Mouse (Mus musculus) MEL (cell line): Measurements from ENCODE around the gene Akt1s1. TPM values are rescaled to one million over a fixed set of nuclear protein-coding genes. Genes with fewer than 3 reads are reported as not detected.

ENCODE experiments used
- DNase-seq: peaks from one replicate; pipeline ENCODE4 v3.0.0; 2011; ENCODE audit warnings: low read depth, low spot score
- H3K27ac ChIP-seq: 2 replicates; pipeline ENCODE4 v1.5.1; 2012; ENCODE audit warnings: low read depth, mild to moderate bottlenecking, control low read depth, low read length, moderate library complexity; ENCODE audit not compliant: control insufficient read depth
- H3K27me3 ChIP-seq, 2 experiments: fragments of 150-350 bp in 1 of 2; sonication (generic) in 1 of 2; 2 replicates each; pipeline ENCODE4 v1.6.1; 2012; ENCODE audit warnings: low read length in 2 of 2, mild to moderate bottlenecking in 2 of 2, improper control_type of control experiment in 1 of 2, moderate library complexity in 1 of 2; ENCODE audit not compliant: insufficient read depth in 2 of 2, control insufficient read depth in 1 of 2
- H3K36me3 ChIP-seq, 2 experiments: 2 replicates each; pipeline ENCODE4 v1.6.1; 2012 to 2014; ENCODE audit warnings: low read length in 2 of 2, improper control_type of control experiment in 1 of 2, inconsistent platforms in 1 of 2, mild to moderate bottlenecking in 1 of 2; ENCODE audit not compliant: insufficient read depth in 2 of 2, control insufficient read depth in 1 of 2
- H3K4me1 ChIP-seq, 2 experiments: fragments of 150-350 bp in 1 of 2; sonication (generic) in 1 of 2; 2 replicates each; pipeline ENCODE4 v1.6.1; 2012; ENCODE audit warnings: low read length in 2 of 2, improper control_type of control experiment in 1 of 2, mild to moderate bottlenecking in 1 of 2; ENCODE audit not compliant: insufficient read depth in 2 of 2, control insufficient read depth in 1 of 2
- H3K4me3 ChIP-seq, 2 experiments: fragments of 150-350 bp in 1 of 2; sonication (generic) in 1 of 2; 2 replicates each; pipeline ENCODE4 v1.5.1; 2012; ENCODE audit warnings: low read depth in 2 of 2, low read length in 2 of 2, mild to moderate bottlenecking in 2 of 2, moderate library complexity in 2 of 2, control low read depth in 1 of 2, improper control_type of control experiment in 1 of 2; ENCODE audit not compliant: control insufficient read depth in 1 of 2, insufficient read depth in 1 of 2
- H3K79me2 ChIP-seq: 2 replicates; pipeline ENCODE4 v1.6.1; 2012; ENCODE audit warnings: mild to moderate bottlenecking, low read length, moderate library complexity; ENCODE audit not compliant: control insufficient read depth, poor library complexity, insufficient read depth
- H3K9ac ChIP-seq: 2 replicates; pipeline ENCODE4 v1.6.1; 2012; ENCODE audit warnings: low read depth, mild to moderate bottlenecking, control low read depth, low read length, moderate library complexity; ENCODE audit not compliant: control insufficient read depth, poor library complexity, severe bottlenecking
- H3K9me3 ChIP-seq: fragments of 150-350 bp; sonication (generic); replicated peaks from 2 replicates; pipeline ENCODE4 v1.6.1; 2012; ENCODE audit warnings: mild to moderate bottlenecking, low read length, improper control_type of control experiment, moderate library complexity; ENCODE audit not compliant: insufficient read depth
- CHD1 ChIP-seq: IDR thresholded peaks from 2 replicates; pipeline ENCODE4 v1.6.1; 2012; ENCODE audit warnings: low read depth, mild to moderate bottlenecking, inconsistent platforms, low read length, improper control_type of control experiment
- CHD2 ChIP-seq: IDR thresholded peaks from 2 replicates; pipeline ENCODE4 v1.6.1; 2011; ENCODE audit warnings: low read length, improper control_type of control experiment
- ELF1 ChIP-seq: IDR thresholded peaks from 2 replicates; pipeline ENCODE4 v1.6.1; 2014; ENCODE audit warnings: low read depth, mild to moderate bottlenecking, inconsistent platforms, low read length, improper control_type of control experiment, moderate library complexity
- GABPA ChIP-seq: IDR thresholded peaks from 2 replicates; pipeline ENCODE4 v1.6.1; 2012; ENCODE audit warnings: low read depth, mild to moderate bottlenecking, inconsistent platforms, low read length, improper control_type of control experiment, moderate library complexity
- GATA1 ChIP-seq: IDR thresholded peaks from 2 replicates; pipeline ENCODE4 v1.6.1; 2011; ENCODE audit warnings: low read depth, low read length, improper control_type of control experiment
- MAX ChIP-seq: IDR thresholded peaks from 2 replicates; pipeline ENCODE4 v1.6.1; 2011; ENCODE audit warnings: low read length, improper control_type of control experiment
- MEF2A ChIP-seq: IDR thresholded peaks from 2 replicates; pipeline ENCODE4 v1.6.1; 2014; ENCODE audit warnings: low read depth, mild to moderate bottlenecking, inconsistent platforms, low read length, improper control_type of control experiment; ENCODE audit not compliant: poor library complexity, insufficient replicate concordance, severe bottlenecking; ENCODE audit errors: extremely low read depth
- MYC ChIP-seq: IDR thresholded peaks from 2 replicates; pipeline ENCODE4 v1.6.1; 2011; ENCODE audit warnings: low read depth, mild to moderate bottlenecking, low read length, improper control_type of control experiment, moderate library complexity
- POLR2AphosphoS2 ChIP-seq: IDR thresholded peaks from 2 replicates; pipeline ENCODE4 v1.6.1; 2011; ENCODE audit warnings: low read length, improper control_type of control experiment
- RAD21 ChIP-seq: IDR thresholded peaks from 2 replicates; pipeline ENCODE4 v1.6.1; 2011; ENCODE audit warnings: mild to moderate bottlenecking, low read depth, low read length, improper control_type of control experiment
- RCOR1 ChIP-seq: IDR thresholded peaks from 2 replicates; pipeline ENCODE4 v1.6.1; 2012; ENCODE audit warnings: low read depth, mild to moderate bottlenecking, inconsistent platforms, low read length, improper control_type of control experiment
- SIN3A ChIP-seq: IDR thresholded peaks from 2 replicates; pipeline ENCODE4 v1.6.1; 2012; ENCODE audit warnings: low read length, improper control_type of control experiment, inconsistent platforms
- TAL1 ChIP-seq: IDR thresholded peaks from 2 replicates; pipeline ENCODE4 v1.6.1; 2012; ENCODE audit warnings: mild to moderate bottlenecking, inconsistent platforms, low read length, moderate library complexity, mixed read lengths
- TBP ChIP-seq: IDR thresholded peaks from 2 replicates; pipeline ENCODE4 v1.8.0; 2011; ENCODE audit warnings: low read depth, low read length, improper control_type of control experiment
- TCF12 ChIP-seq: IDR thresholded peaks from 2 replicates; pipeline ENCODE4 v1.6.1; 2014; ENCODE audit warnings: low read depth, mild to moderate bottlenecking, inconsistent platforms, low read length, improper control_type of control experiment, moderate library complexity
- UBTF ChIP-seq: IDR thresholded peaks from 2 replicates; pipeline ENCODE4 v1.6.1; 2012; ENCODE audit warnings: low read depth, mild to moderate bottlenecking, inconsistent platforms, low read length, improper control_type of control experiment, moderate library complexity, borderline replicate concordance; ENCODE audit not compliant: insufficient read depth
- ZKSCAN1 ChIP-seq: IDR thresholded peaks from 2 replicates; pipeline ENCODE4 v1.6.1; 2012; ENCODE audit warnings: low read depth, mild to moderate bottlenecking, inconsistent platforms, low read length, improper control_type of control experiment, moderate library complexity
- ZNF384 ChIP-seq: IDR thresholded peaks from 2 replicates; pipeline ENCODE4 v1.6.1; 2012; ENCODE audit warnings: low read depth, mild to moderate bottlenecking, inconsistent platforms, low read length, improper control_type of control experiment
- polyA plus RNA-seq, 2 experiments: library from polyadenylated mRNA; stranded (reverse) in 1 of 2; unstranded in 1 of 2; fragments of >175 nt in 1 of 2; fragments of >200 nt in 1 of 2; gene quantifications; 2 replicates each; pipeline versions ENCODE4 v1.2.1 to v1.2.4; 2012; ENCODE audit warnings: low replicate concordance in 2 of 2, low read depth in 1 of 2; ENCODE audit not compliant: insufficient read length in 2 of 2, insufficient read depth in 1 of 2, missing spikeins in 1 of 2
- total RNA-seq: library from RNA; depleted of rRNA; stranded (reverse); fragments of 300-350 nt; gene quantifications from 2 replicates; pipeline ENCODE4 v1.2.3, GENCODE M21; 2012

The Akt1s1 gene
- total and polyA plus RNA-seq, 3 experiments: 37.3 to 71.8 TPM; not detected in 1

DNA sequence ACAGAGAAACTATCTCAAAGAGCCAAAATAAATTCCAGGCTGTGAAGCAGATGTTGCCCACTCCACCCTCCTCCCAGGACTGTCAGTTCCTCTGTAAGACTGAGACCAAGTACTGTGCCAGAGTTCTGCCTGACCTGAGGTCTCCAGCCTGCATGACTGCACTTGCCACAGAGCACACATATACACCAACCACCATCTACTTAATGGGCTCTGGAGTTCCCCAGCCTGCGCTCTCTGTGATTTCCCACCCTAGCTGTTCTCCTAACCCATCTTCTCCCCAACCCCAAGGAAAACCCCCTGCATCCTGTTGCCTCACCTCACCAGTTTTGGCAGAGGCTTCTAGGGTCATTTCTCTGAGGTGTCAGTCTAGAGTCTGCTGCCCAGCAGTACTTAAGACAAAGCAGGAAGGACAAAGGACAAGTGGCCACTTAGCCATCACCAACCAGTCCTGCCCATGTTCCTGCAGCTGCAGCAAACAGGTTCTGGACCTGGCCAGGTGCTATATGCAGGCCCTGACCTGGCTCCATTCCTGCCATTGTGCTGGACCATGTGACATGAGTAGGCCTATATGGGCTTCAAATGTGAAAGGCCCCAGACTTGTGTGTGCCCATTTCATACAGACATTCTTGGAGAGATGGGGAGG is 13.3 kb upstream of the Akt1s1 start:
- DNase-seq: no peak
- no peaks in the 10 kb centered on the region for H3K4me1 ChIP-seq

DNA sequence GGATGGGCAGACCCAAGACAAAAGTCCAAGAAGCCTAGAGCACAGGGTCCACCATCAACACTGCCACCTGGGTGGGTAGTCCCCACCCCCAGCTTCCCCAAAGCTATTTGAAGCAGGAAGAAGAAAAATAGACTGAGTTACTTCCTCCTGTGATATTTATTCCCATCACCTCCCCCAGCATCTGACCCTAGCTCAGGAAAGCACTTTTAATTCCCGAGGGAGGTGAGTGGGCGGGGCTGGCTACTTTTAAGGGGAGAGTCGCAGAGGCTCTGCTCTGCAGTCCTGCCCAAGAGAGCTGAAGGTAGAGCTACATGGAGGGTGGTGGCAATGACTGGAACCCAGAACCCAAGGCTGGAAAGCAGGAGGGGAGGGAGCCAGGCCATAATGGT is 12.8 kb upstream of the Akt1s1 start:
- no peak for DNase-seq
- TF ChIP-seq GATA1 (no peak), SIN3A (no peak), ZNF384 (no peak), MEF2A (no peak), CHD2 (no peak), RCOR1 (no peak), RAD21 (no peak)
- Histone ChIP-seq H3K4me3 (no peak overlapping the region), H3K27me3 (no peaks in the 10 kb centered on the region), H3K36me3 (no peaks in the 10 kb centered on the region; a peak in 1 of 4 replicates), H3K9me3 (no peaks in the 10 kb centered on the region), H3K27ac (no peak overlapping the region), H3K4me1 (no peaks in the 10 kb centered on the region), H3K79me2 (peaks cover 2% of the 10 kb centered on the region; the same call in 1 of the 2 replicates), H3K9ac (no peak overlapping the region)

More for the DNA sequence above, 13.3 kb upstream of the Akt1s1 start:
- Histone ChIP-seq H3K9me3 (no peaks in the 10 kb centered on the region), H3K27ac (no peak overlapping the region), H3K4me3 (no peak overlapping the region), H3K36me3 (no peaks in the 10 kb centered on the region; a peak in 1 of 4 replicates), H3K9ac (no peak overlapping the region), H3K27me3 (no peaks in the 10 kb centered on the region), H3K79me2 (peaks cover 2% of the 10 kb centered on the region; the same call in 1 of the 2 replicates)
- TF ChIP-seq TAL1 (no peak), ZKSCAN1 (no peak), MAX (no peak), ELF1 (no peak), TCF12 (no peak), MYC (no peak), TBP (no peak), CHD2 (no peak)

DNA sequence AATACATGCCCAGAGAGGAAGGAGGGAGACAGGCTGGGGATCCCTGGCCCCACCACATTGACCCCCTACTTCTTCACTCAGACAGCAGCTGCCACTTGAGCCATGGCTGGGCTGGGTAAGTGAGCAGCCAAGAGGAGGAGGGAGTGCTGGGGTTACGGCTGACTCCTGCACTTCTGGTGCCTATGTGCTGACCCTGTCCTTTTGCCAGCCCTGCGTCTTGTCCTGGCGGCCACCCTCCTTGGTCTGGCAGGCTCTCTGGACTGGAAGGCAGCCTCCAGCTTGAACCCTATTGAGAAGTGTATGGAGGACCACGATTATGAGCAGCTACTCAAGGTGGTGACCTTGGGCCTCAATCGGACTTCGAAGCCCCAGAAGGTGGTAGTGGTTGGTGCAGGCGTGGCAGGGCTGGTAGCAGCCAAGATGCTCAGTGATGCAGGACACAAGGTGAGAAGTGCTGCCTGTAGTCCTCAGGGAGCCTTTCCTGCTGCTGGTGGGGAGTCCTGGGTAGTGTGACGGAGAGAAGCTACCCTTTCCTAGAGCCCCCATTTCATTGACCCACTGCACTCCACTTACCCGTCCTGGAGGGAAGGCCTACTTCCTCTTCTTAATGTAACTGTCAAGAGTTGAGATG is 12.3 kb upstream of the Akt1s1 start:
- H3K27ac ChIP-seq: no peak overlapping the region
- H3K4me3 ChIP-seq: no peak overlapping the region
- H3K36me3 ChIP-seq: no peaks in the 10 kb centered on the region; a peak in 1 of 4 replicates
- TF ChIP-seq UBTF (no peak), POLR2AphosphoS2 (no peak), MAX (no peak), GABPA (no peak), ZKSCAN1 (no peak), MEF2A (no peak), CHD1 (no peak)
- H3K27me3 ChIP-seq: no peaks in the 10 kb centered on the region
- H3K79me2 ChIP-seq: no peaks in the 10 kb centered on the region
- no peak overlapping the region for H3K9ac ChIP-seq
- H3K9me3 ChIP-seq: no peaks in the 10 kb centered on the region
- DNase-seq: no peak
- H3K4me1 ChIP-seq: no peaks in the 10 kb centered on the region
